Mouse (Mus musculus): ENCODE measurements at regions not wholly inside any gene's neighbourhood (a gene's known extent, or its start where the extent isn't known, plus 50 kb on each side); places are given as distances from the start of the nearest gene placed in this dataset.

GRCm38 (mm10) chr7:63313096-63313495, 100.7 kb upstream of the Chrna7 start:
- DNase-seq (ENCODE audit: low spot score), result no peak

DNA sequence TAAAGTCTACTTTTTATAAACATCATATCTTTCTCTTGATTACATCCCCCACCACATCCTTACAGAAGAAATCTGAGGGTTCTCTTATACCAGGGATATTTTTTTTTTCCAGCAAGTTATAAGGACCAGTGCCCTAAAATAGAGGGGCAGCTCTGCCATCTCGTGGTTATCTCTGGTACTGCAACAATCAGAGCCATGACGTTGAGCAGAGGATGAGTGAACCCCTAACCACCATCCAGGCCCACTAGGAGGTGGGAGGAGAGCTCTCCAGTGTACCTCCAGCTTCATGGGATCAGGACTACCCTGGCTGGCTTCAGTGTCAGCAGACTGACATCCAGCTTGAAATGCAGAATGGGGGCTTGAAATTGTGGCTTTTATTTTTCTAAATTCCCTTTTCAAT, 107.2 kb upstream of the Chrna7 start:
- peak; percentile 30 for DNase-seq (ENCODE audit: low spot score)

DNA sequence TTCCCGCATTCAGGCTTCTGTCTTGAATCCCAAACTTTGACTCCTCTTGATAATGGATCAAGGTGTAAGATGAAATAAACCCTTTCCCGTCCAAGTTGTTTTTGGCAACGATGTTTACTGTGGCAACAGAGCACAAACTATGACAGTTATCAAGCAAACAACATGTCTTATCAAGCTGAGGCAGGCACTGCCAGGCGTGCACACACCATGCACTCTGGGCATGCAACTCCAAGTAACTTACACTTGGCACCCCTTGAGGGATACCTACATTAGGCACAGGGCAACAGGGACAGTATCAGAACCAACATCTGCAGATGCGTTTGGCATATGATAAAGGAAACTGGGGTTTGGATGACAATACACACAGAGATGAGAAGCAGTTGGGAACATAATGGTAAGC, 108.8 kb upstream of the Chrna7 start:
- no peak for DNase-seq (ENCODE audit: low spot score)

DNA sequence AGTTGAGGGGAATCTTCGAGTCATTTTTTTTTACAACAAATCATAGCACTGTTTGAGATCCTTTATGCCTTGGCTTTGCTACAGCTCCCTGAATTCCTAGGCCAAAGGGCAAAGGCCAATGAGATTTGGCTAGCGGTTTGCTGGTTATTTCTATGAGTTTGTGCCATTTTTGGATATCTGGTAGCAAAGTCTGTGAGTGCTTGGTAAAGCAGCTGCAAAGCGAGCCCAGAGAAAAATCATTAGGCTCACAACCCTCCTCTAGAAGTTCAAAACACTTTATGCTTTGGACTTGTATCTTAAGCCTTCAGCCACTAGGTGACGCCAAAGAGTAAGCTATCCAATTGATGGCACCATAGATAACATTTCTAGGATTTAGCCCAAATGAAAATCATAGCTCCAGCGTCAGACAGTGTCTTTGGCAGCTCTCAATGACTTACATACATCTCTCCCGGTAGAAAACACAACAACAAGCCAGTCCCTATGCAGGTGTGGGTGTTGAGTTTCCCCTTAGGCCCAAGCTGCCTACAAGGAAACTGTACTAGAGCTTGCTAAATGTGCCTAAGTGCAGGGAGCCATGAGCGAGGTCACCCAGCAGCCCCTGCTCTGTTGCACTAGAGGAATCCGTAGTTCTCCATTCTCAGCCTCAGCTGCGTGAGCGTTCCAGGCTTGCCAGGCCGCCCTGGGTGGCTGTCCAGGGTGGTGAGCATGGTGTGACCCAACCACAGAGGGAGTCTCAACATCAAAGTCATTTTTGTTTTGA, 109.8 kb upstream of the Chrna7 start:
- DNase-seq (ENCODE audit: low spot score), result peak; percentile 5

DNA sequence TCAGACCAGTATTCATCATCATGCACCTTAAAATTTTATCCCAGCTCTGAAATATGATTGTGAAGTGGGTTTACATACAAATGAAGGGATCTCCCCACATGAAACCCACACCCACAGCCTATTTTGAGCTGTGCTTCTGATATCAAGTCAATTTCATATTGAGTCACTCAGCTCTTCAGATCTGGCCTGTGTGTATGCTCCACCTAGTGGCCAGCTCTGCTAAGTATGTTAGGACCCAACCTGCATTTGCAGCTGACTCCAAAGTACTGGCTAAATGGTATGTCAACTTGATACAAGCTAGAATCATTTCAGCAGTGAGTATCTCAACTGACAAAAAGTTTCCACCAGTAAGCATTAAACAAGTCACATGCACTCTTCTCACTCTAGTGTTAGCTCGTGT, 109.4 kb upstream of the Otud7a start:
- no peak for DNase-seq (ENCODE audit: low spot score)

- no peak for DNase-seq (ENCODE audit: low spot score)
Observed at GRCm38 (mm10) chr7:63336072-63336471, 108.5 kb upstream of the Otud7a start.

DNA sequence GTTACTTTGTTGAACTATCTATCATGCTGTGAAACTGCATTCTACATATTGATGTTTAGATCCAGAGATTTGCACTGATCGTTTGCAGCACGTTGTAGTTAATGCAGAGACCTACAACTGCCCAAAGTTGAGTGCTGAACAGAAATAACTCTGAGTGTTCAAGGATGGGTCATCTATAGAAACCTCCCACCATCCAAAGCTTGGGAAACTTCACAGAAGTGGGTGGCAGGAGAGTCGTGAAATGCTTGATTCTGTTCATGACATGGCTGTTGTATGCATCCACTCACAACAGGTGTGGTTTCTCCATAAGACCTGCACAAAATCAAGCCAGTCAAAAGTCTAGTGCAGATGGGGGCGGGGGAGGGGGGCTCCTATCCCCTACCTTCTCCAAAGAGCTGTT, 102.8 kb upstream of the Otud7a start:
- no peak for DNase-seq (ENCODE audit: low spot score)

DNA sequence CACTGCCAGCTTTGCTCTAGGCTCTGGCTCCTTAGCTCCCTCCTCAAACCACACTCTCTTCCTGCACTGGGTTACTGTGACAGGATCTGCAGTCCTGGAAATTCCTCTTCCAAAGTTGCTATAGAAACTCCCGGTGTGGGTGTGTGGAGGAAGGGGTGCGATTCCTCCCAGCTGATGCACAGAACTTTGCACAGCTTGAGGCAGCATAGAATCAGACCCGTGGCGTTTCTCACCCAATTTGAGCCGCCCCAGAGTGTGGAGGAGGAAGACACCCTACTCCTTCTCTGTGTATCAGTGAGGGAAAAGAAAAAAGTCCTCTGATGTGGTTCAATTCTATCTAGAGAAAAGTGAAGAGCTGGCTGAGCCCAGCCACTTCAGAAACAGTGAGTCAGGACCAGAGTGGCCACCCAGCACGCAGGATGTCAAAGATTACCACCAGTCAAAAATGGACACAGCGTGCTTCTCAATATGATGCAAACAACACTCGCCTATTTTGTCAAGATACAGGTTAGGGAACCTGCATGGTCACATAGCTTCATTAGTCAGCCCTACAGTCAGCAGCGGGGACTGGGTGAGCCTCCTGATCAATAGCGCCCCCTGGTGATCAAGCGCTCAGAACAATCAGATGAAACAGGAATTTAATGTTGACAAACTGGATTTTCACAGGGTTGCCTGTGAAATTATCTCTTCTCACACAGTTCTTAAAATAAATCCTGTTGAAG, 98.7 kb upstream of the Otud7a start:
- DNase-seq (ENCODE audit: low spot score), result no peak

DNA sequence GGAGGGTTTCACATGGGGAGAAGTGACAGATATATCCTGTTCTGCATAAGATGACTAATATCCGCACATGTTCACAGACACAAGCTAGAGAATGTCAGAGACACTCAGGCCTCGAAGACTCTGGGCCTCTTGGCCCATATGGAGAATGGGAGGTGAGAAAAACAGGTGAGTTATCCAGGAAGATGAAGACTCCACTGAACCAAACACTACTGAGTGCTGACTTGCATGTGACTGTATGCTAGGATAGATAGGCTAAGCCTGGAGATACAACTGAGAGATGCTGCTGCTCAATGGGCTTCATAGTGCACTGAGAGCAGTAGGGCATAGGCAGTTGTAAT, 98.2 kb upstream of the Otud7a start:
- no peak for DNase-seq (ENCODE audit: low spot score)

All from gastrocnemius, adult 18-20 months (tissue).